In the genomic region with DNA sequence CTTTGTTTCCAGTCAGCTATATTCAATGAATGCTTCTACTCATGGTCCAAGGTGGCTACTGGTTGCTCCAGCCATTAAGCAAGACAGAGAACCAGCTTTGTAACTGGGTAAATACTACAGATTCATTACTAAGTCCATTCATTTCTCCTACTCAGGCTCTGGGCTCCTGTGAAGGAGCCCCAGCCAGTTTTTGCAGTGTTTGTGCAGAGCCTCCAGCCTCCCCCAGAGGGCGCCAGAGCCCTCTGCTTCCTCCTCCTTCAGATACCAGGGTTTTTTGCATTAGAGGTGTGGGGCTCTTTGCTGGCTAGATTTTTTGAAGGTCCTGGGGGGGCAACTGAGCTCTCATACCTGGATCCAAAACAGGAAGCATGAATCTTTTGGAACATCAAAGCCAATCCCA, we compare ENCODE assay signal across 9 mouse cellular contexts. TPM values are rescaled to one million over a fixed set of nuclear protein-coding genes. Genes with fewer than 3 reads are reported as not detected.
DNase-seq lines count a peak whose midpoint lies in the region; ATAC-seq lines count a peak whose summit lies in the region.
"Had no signal": no experiment of that assay in that cellular context is flagged by ENCODE, and none has a peak within 500 bp of the region (broad histone marks: within the 10 kb centered on the region; RNA-seq: fewer than 3 reads in every experiment).

No protein-coding gene starts in this region.

- no peak overlapping the region for H3K4me3 ChIP-seq in forebrain, embryonic 14.5 days (ENCODE audit: low read depth, low read length)
- H3K4me3 ChIP-seq in hindbrain, embryonic 10.5 days: no peak overlapping the region
- H3K4me3 ChIP-seq: myocyte had no signal

- no peaks in the 10 kb centered on the region for H3K9me3 ChIP-seq in forebrain, embryonic 14.5 days (replicated peaks; ENCODE audit: control insufficient read depth, low read length)
- H3K9me3 ChIP-seq in hindbrain, embryonic 10.5 days: no peaks in the 10 kb centered on the region

- peak; percentile 70 for DNase-seq in Muller cell, postnatal 12 days (ENCODE audit: inconsistent ontology term)
- DNase-seq in c-Kit-positive CD71-positive TER-119-positive erythroid progenitor cells, embryonic 14.5 days (ENCODE audit: low spot score): peak; percentile 83
- peak; percentile 76 for DNase-seq in forebrain, embryonic 14.5 days (ENCODE audit: low spot score)
- DNase-seq in hindbrain, embryonic 10.5 days (ENCODE audit: low spot score): peak; percentile 78
- DNase-seq in layer of hippocampus, postnatal 10 days (ENCODE audit: low spot score in 2 of 2): peak; percentile 84 to 86
- peak; percentile 87 for DNase-seq in lung, postnatal 36 days
- peak; percentile 77 for DNase-seq in right cerebral cortex, adult 18-20 months
- peak; percentile 75 for DNase-seq in urinary bladder, postnatal 14 days (ENCODE audit: low spot score)

- H3K9ac ChIP-seq in forebrain, embryonic 14.5 days (ENCODE audit: low read length): no peak overlapping the region

- H3K36me3 ChIP-seq in forebrain, embryonic 14.5 days (ENCODE audit: control insufficient read depth, insufficient read depth, low read length): no peaks in the 10 kb centered on the region
- H3K36me3 ChIP-seq in hindbrain, embryonic 10.5 days: no peaks in the 10 kb centered on the region

- WGBS in forebrain, embryonic 14.5 days: 0% methylated on average over 1 of the region's 1 CpGs
- WGBS in hindbrain, embryonic 10.5 days: 0% methylated on average over 1 of the region's 1 CpGs

- no peak overlapping the region for H3K4me2 ChIP-seq in forebrain, embryonic 14.5 days (ENCODE audit: low read length)

- H3K27me3 ChIP-seq in forebrain, embryonic 14.5 days (replicated peaks; ENCODE audit: control insufficient read depth, insufficient read depth, low read length): no peaks in the 10 kb centered on the region
- H3K27me3 ChIP-seq in hindbrain, embryonic 10.5 days (ENCODE audit: insufficient read depth, poor library complexity, severe bottlenecking): no peaks in the 10 kb centered on the region

- ATAC-seq in forebrain, embryonic 14.5 days: peak; percentile 77

- H3K4me1 ChIP-seq in forebrain, embryonic 14.5 days (ENCODE audit: control insufficient read depth, insufficient read depth, low read length): no peaks in the 10 kb centered on the region
- H3K4me1 ChIP-seq in hindbrain, embryonic 10.5 days (replicated peaks): peaks cover 25% of the 10 kb centered on the region

- no peak overlapping the region for H3K27ac ChIP-seq in forebrain, embryonic 14.5 days (ENCODE audit: low read depth, low read length)
- no peak overlapping the region for H3K27ac ChIP-seq in hindbrain, embryonic 10.5 days

RNA-seq across cellular contexts. Expression of a gene that starts 8.3 kb away (rescaled TPM):
- polyA plus RNA-seq in forebrain, embryonic 14.5 days (2014; fragmentation: Nextera tagmentation; extraction: Ambion mirVana): 0.10 and 0.25 TPM in 2 replicates
- 0.10 and 0.16 TPM in 2 replicates for polyA plus RNA-seq in hindbrain, embryonic 10.5 days (2016; fragmentation: Nextera tagmentation; extraction: Ambion mirVana)
- under 1 TPM; 0.50 to 0.51 TPM for total RNA-seq in layer of hippocampus, postnatal 10 days (2021)
- polyA plus RNA-seq: myocyte had no signal

RNA-seq across cellular contexts. Expression of a gene that starts 31.2 kb away (rescaled TPM):
- polyA plus RNA-seq in forebrain, embryonic 14.5 days (2014; fragmentation: Nextera tagmentation; extraction: Ambion mirVana): 0.52 and 0.79 TPM in 2 replicates
- polyA plus RNA-seq in hindbrain, embryonic 10.5 days (2016; fragmentation: Nextera tagmentation; extraction: Ambion mirVana): 0.29 and 0.55 TPM in 2 replicates
- total RNA-seq in layer of hippocampus, postnatal 10 days (2021): 1 to 10 TPM; 1.1 to 1.4 TPM

RNA-seq across cellular contexts. Expression of a gene that starts 32.3 kb away (rescaled TPM):
- 1.6 and 1.8 TPM in 2 replicates for polyA plus RNA-seq in forebrain, embryonic 14.5 days (2014; fragmentation: Nextera tagmentation; extraction: Ambion mirVana)
- 6.4 and 7.6 TPM in 2 replicates for polyA plus RNA-seq in hindbrain, embryonic 10.5 days (2016; fragmentation: Nextera tagmentation; extraction: Ambion mirVana)
- total RNA-seq in layer of hippocampus, postnatal 10 days (2021): 10 to 100 TPM in 1 of 2 experiments, 1 to 10 TPM in 1; 9.3 to 10.9 TPM

RNA-seq across cellular contexts. Expression of a gene that starts 38.5 kb away (rescaled TPM):
- not detected in 2 replicates for polyA plus RNA-seq in forebrain, embryonic 14.5 days (2014; fragmentation: Nextera tagmentation; extraction: Ambion mirVana)
- not detected in 2 replicates for polyA plus RNA-seq in hindbrain, embryonic 10.5 days (2016; fragmentation: Nextera tagmentation; extraction: Ambion mirVana)
- total RNA-seq in layer of hippocampus, postnatal 10 days (2021): not detected
- polyA plus RNA-seq: myocyte had no signal

RNA-seq across cellular contexts. Expression of a gene that starts 51.9 kb away (rescaled TPM):
- polyA plus RNA-seq in forebrain, embryonic 14.5 days (2014; fragmentation: Nextera tagmentation; extraction: Ambion mirVana): 30.6 and 33.6 TPM in 2 replicates
- polyA plus RNA-seq in hindbrain, embryonic 10.5 days (2016; fragmentation: Nextera tagmentation; extraction: Ambion mirVana): 4.9 and 6.1 TPM in 2 replicates
- total RNA-seq in layer of hippocampus, postnatal 10 days (2021): 10 to 100 TPM; 38.7 to 40.0 TPM
